Mouse (Mus musculus) kidney, postnatal 14 days (tissue): ENCODE measurements around the gene Grem2.

Experiments
- DNase-seq: peaks from one replicate; pipeline ENCODE4 v3.0.0; 2022; ENCODE audit warnings: mixed read lengths

Gene Grem2

DNA sequence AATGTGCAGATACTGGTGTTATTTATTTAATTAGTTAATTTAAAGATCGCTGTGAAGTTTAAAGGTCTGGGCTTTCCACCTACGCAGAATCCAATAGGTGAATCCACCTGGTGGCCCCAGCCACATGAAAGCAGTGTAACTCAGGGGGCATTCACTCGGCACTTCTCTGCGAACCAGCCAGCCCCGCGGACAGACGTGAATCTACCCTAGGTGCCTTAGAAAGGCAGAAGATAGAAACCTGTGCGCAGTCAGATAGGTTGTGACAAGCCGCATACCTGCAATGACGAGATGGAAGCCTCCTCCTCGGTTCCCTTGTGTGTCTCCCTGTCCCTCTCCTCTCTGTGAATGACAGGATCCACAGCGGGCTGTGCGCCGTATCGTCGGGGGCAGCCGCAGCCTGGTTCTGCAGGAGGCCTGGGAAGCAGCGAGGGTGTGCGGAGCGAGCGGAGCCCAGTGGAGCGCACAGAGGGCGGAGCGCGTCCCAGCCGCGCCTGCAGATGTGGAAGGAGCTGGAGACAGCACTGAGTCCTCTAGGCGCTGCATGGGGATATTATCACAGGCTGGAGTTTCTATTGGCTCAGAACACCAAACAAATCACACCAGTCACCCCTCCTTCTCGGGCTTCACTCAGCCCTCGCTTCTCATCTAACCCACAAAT, at the start of gene Grem2:
TSS of gene Grem2 (minus strand) at position 522 of the 658 bp plus-strand sequence.
- peak; percentile 37 for DNase-seq

DNA sequence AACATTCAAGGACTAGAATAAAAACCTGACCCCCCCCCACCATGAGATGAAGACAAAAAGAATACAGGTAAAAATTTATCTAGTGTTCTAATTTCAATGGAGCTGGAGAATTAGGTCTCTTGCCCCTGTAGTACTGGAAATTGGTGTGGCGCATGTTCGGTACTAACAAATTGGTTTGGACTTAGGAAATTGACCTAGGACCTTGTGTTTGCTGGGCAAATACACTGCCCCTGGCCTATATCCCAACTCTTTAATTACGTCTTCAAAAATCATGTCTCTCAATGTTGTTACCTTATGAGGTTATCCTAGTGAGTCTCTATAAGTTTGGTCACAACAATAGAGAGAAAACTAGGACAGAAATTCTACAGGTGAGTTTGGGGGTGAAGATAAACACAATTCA, 38.2 kb upstream of the Grem2 start:
- no peak for DNase-seq

DNA sequence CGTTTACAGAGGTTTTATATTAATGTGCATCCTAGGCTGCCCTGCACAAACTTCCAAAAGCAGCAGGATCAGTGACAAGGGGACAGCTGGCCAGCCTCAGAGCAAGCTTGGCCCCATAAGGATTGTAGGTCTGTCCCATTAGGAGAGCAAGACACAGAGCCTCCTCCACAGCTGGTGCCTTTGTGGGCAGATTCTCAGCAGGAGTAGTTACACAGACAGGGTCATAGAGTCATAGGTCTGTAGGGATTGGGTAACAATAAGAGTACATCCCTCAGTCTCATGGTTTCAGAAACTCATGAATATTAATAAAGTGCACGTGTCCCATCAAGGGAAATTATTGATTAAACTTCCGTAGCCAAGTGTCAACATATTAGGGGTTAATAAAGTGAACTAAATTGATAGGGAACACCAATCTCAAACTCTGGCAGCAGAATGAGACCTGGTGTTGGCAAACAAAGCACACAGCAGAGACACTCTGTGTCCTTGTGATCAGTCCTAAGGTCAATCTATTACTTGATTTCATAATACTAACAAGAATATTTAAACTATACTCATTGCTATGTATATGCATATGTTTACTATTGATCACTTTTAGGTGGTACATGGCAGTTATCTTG, 9.5 kb upstream of the Grem2 start:
- no peak for DNase-seq

DNA sequence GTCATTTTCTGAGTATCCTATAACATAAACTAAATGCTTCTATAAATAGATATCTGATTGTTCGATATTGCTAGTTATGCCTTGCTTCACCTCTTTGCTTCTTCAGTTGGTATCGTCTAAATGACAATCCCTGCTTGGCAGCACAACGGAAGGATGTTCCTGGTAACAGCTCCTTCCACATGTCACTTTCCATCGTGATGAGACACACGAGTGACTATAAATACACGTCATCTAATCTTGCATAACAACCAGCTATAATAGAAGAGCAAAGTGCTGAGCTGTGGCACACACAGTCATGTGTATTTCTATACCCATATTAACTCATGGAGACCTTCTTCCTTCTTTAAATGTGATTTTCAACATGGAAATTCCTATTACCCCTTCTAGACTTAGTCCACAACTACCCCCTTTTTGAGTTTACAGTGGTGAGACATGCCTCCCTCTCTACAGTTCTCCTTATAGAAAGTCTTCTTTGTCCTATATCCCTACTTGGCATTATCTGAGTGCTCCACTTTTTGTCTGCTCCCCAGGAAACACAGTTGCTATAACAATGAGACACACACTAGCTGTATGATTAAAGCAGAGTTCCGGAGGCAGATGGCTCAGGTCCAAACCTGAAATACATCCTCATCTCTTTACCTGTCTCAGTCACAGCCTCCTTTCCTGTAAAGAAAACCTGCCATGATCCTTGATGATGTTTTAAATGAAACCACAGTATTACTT, 8.0 kb upstream of the Grem2 start:
- no peak for DNase-seq

DNA sequence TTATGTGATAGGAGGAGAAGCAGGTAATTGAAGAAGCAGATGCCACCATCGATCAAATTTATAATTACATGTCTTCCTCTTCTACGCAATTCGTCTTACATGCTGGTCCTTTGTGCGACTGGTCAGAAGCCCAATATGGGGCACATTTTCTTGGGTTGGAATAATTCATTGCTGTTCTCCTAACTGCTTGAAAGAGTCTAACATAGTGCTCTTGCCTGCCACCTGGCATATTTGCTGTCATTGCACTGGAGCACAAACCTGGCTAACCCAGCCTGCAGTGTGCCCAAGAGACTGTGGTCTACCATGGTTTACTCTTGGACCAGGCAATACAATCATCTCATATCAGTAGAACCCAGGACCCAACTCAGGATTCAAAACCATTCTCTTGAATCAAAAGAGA, 2.7 kb downstream of the Grem2 start:
- DNase-seq: no peak

DNA sequence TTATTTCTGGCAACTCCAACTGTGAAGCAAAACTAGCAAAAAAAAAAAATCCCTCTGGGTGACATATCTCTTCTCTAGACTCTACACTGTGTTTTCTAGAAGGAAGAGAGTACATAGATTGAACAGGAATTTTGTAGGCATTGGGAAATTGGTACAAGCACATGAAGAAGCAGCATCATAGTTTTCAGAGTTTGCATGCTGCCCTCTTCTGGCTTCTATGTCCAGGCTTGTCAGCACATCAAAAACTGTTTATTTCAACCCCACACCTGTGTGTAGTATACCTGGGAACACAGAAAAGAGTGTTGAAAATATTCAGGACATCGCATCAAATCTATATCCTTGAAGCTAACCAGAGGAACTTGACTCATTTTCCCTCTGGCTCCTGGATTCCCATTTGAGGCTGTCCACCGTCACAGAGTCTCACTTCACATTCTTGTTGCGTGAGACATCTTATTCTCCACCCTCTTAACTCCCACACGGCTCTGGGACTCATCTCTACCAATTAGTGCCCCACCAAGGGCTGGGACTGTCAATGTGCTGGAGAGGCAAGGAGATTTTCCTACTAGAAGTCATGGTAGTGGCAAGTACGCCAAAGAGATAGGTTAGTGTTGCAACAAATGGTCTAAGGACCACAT, 3.3 kb downstream of the Grem2 start:
- no peak for DNase-seq

DNA sequence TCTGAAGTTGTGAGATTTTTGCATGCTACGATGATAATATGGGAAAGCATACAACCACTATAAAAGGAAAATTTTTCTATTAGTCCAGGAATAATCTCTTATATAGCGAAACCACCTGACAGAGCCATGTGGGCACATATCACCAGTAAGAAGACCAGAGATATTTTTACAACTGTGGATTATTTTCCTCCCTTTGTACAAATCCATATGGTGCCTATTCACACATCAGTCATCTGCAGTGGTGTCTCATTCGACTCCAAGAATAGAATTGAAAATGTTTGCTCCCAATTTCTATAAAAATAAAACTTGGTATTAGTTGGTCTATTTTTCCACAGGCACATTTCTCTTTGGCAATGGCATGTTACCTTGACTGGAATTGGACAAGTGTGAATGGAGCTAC, 11.8 kb downstream of the Grem2 start:
- no peak for DNase-seq

DNA sequence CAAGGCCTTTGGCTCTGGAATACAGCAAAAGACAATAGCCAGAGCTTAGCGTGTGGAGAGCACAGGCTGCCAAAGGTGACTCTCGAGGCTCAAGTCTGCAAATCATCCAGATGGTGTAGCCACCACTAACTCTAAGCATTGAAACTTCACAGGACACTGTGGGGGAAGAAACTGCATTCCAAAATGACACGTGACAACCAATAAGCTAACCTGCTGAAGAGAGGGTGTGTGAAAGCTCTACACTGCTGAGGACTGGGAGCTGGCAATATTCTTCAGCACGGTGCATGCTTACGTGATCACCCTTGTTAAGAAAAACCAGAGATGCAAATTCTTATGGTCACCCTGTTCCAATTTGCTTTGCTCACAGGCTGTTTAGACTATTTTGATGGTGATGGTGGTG, 13.4 kb downstream of the Grem2 start:
- no peak for DNase-seq

DNA sequence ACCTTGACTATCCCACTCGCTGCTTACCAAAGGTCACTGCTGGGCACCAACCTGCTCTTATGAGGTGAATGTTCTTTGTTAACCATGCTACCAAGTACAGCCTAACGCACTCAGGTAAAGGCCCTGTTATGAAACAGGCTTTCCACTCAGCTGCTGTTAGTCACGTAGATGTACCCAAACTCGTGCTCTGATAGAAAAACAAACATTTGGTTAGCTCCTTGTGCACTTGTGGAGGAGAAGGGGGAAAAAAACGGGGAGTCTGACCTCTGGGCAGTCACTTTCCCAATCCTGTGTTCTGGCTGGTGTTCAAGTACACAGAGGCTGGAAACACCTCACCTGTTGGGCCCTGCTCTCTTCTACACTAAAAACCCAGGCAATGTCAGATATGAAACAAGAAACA, 14.0 kb downstream of the Grem2 start:
- DNase-seq: no peak

DNA sequence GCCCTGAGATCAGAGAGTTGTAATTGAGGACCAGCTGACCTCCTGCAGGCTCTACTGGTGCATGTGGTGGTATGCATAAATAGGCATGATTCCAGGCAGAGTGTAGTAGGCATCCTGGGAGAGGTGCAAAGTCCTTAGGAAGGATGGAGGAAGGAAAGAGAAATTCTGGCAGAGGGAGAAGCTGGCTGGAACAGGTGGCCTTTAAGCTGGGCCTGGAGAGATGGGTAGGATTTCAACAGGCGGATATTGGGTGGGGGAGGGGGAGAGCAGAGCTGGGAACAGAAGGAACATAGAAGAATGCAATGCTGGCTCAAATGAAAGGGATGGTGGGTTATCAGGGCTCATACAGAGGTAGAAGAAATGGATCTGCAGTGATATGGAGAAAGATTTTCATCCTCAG, 18.9 kb downstream of the Grem2 start:
- DNase-seq: no peak

DNA sequence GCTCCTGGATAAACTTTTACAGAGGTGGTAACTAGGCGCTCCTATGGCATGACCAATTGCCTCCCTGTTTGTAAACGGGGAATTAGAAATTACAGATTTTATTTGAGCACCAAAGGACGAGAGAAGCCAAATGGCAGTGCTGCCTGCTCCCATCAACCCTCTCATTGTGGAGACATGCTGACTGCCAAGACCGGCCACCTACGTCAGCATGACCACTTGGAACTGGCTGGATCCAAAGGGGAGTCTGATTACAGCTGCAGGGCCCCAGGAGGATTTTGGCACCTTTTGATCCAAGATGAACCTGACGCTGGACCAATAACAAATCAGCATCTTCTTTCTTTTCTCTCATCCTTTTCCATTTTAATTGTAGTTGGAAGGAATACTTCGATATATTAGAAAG, 29.1 kb downstream of the Grem2 start:
- DNase-seq: no peak

DNA sequence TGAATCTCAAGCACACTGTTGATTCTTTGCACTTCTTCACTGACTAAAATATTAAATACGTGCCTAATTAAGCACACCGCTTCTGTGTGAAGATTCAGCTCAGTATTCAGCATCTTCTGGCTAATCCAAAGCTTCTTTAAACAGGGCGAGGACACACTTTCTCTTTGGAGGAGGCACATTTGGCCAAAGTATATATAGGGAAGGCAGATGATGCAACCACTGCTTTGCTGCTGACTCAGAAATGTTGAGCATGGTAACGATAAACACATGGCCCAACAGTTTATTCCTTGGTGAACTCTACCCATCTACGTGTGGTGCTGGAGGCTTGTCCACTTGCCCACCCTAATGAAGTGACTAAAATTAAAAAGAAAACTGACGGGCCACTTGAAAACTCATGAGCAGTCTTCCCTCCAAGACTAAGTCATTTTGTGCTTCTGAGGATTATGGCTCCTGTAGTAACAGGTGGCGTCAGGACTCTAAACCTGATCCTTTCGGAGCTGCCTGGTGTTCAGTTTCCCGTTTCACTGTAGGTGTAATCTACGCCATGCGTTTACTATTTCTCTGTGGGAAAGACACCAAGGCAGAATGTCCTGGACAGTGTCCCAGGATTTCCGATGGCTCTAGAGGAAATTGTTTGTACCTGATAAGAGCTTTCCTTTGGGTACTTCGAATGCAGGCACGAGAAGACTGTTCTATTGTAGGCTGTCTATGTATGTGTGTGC, 32.8 kb downstream of the Grem2 start:
- no peak for DNase-seq

DNA sequence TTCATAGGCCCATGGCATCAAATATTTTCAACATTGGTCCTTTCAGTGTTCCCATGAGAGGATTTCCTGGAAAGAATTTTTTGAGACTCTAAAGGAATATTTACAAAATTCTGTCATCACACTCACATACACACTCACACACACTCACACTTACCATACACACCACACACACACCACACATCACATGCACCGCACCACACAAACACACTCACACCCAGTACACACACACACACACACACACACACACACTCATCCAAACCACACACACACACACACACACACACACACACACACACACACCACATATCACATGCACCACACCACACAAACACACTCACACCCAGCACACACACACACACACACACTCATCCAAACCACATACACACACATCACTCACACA, 33.5 kb downstream of the Grem2 start:
- DNase-seq: no peak

DNA sequence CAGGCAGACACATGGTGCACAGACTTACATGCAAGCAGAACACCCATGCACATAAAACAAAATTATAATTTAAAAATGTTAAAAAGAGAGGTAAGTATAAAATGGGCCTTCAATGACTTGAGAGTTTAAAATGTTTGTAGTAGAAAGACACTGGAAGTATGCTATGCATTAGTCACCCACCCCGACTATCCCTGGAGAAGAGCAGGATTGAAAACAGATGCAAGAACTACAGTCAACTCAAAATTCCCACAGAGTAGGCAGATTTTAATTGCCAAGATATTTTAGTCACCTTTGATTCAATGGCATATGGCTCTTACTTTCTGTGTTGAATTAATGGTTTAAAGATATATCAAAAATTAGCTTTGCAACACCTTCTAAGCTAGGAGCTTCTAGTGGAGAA, 39.1 kb downstream of the Grem2 start:
- no peak for DNase-seq

DNA sequence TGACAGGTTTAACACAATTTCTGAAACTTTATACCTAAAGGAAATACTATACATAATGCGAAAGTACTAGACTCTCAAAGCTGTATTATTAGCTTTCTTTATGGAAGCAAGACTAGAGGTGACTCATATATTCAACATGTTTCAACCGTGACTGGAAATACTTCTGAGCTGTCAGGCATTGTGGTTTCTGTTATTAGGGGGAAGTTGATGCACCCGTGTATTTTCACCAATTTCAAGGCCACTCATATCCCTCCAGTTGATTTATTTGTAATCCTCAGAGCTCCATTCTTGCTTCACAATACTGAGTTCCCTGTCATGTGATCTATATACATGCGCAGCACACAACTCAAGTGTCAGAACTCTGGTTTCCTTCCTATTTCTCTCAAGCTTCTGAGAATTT, 46.4 kb downstream of the Grem2 start:
- DNase-seq: no peak

DNA sequence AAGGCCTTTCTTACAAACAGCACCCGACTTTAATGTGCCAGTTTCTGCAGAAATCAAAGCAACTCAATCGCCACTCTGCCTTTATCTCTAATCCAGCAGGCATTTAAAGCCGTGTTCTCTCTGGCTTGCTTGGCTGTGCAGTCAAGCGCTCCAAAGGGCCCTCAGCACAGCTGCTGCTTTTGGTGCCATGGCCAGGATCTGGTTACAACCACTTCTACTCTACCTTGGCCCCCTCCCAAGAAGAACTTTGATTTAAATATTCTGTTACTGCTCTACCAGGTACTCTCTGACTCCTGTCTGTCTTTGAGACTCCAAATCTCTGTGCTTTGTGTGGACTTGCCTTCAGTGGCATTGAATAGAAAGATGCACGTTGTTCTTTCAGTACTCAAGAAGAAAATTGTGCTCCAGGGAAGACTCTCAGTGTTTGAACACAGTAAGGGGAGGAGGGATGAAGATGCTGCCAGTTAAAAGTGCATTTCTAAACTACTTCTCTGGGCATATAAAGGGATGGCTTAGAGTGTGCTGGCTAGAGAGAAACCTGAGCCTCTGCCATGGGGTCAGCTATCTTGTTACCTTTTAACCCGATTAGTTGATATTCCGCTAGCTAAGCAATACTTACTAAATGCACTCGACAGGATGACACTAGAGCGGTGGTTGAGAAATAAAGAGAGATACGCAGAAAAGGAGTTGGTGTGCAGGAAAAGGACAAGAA, 61.1 kb downstream of the Grem2 start:
- DNase-seq: peak; percentile 52

DNA sequence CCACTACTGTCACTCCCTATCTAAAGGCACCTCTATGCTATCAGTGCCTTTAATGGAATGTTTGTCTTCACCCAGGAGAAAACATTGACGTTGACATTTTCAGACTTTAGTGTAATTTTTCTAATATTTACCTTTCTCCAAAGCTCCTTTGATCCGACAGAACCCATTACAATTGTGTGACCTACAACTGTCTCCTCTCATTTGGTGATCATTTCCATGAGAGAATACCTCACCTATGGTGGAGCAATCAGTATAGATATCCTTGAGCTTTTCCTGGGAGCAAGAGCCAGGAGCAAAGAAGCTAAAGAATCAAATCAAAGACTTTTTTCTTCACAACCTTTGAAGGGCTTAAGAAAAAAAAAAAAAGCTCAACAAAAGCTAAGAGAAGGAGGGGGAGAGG, 65.4 kb downstream of the Grem2 start:
- DNase-seq: no peak

DNA sequence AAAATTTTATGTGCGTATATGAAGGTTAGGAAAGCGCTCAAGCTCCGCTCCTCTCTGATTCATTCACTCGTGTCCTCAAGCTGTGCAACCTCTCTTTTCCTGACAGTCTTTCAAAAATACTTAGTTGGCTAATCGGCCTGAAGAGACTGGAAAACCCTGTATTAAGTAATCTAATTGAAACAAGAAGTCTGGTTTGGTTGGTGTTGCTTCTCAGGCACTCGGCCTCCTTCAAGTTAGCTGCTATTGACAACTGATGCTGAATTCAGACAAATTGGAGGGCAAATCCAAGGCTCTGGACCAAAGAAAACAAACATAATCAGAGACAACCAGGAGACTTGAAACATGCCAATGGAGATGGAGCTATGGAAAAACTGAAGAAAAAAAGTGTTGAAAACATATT, 76.8 kb downstream of the Grem2 start:
- no peak for DNase-seq

DNA sequence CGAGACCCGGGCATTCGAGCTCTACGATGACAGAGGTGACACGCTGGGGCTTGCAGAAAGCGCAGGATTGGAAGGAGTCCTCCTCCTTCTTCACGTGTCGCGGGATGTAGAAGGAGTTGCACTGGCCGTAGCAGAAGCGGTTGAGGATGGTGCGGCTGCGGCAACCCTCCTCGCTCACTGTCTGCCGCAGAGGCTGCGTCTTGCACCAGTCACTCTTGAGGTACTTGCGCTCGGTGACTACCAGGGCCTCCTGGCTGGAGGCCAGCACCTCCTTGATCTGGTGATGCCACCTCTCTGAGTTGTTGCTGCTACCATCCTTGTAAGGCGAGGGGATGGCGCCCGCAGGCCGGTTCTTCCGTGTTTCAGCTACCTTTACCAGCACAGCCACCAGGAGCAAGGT, 84.8 kb downstream of the Grem2 start:
- DNase-seq: no peak

DNA sequence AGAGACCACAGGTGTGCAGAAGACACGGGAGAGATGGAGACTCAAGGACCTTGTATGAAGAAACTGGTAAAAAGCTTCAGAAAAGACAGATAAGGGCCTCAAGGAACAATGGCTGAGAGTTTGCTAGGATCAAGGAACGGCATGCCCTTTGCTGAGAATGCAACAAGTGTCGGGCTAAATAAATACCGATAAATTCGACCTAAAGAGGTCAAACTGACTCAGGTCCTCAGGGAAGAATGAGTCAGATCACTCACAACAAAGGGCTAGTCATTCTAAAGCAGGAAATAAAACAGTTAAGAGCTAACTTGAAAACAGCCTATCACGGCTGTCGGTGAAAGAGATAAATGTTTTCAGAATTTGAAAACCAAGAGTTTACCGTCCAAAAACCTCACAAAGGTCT, 95.1 kb downstream of the Grem2 start:
- no peak for DNase-seq

DNA sequence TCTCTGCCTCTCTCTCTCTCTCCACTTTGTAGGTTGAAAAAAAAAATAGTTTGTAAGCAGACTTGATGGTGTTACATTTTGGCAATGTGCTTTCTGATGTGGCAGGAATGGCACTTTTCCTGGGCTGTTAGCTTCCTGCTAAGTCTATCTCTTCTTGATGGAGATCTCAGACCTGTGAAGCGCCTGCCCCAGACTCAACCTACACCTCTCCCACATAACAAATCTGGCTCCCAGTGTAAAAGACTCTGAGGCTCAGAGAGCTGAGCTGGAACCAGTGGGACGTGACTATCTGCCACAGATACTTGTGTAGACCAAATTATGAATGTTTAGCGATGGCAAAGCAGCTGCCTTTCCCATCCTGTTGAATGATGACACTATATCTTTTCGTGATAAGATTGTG, 109.8 kb downstream of the Grem2 start:
- DNase-seq: no peak

DNA sequence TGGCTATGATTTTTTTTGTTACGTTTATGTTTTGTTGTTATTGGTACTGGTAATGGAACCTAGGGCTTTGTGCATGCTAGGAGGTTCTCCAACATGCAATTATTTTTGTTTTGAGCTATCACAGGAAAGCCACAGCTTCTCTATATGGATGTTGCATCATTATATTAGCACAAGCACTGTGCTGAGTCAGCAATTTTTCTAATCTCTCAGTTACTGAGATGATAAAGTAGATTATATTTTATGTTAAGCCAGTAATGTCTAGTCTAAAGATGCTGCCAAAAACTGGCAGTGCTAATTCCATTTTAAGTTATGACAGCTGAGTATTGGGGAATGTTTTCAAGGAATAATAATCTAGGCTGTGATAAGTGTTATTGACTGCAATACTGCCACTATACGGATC, 133.0 kb downstream of the Grem2 start:
- no peak for DNase-seq
